Mouse (Mus musculus): ENCODE results near the gene Slc2a1. TPM values are rescaled to one million over a fixed set of nuclear protein-coding genes. Genes with fewer than 3 reads are reported as not detected.
A peak's percentile ranks its signal among the peaks of the same experiment; 100 is the strongest.

Gene Slc2a1
- polyA plus RNA-seq, 1 experiment from 2014 or later = 29.6 TPM

DNA sequence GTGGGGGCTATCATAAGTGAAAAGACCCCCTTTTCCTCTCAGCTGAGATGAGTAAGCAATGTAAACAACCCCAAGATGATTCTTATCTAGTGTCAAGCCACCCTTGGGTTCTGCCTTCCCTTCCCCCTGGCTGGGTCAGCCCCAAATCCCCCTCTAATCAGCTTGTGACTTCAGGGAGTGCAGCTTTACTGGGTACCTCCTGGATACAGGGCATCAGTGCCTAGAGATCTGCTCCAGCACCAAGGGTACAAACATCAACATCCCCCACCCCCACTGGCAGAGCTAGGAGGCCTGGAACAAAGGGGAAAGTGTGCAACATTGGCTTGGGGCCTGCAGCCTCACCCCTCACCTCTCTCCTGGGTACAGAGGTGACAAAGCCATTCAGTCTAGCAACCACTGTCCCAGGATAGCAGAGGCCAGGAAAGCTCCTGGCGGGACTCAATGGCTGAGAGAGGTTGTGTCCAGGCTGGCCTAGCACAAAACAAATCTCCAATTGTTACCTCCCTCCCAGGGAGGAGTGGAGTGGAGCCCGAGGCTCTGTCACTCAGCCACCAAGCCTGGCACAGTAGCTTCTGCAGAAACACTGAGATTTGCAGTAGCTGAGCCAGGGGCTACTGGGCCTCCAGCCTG is 3.9 kb downstream of the Slc2a1 start:
- Histone ChIP-seq H3K4me2 (ENCODE audit: low read depth, low read length) (peak overlapping the region; percentile 92; the same call in 1 of the 2 replicates), H3K9ac (replicated peaks) (0 out of 2 replicates have a peak overlapping the region, but pooled peaks have one; percentile 2), H3K4me3 (ENCODE audit: low read depth, low read length) (peak overlapping the region; percentile 95; the same call in 1 of the 2 replicates), H3K9me3 (ENCODE audit: low read length) (no peaks in the 10 kb centered on the region), H3K36me3 (replicated peaks; ENCODE audit: insufficient read depth, low read length) (peaks cover 19% of the 10 kb centered on the region), H3K27me3 (ENCODE audit: insufficient read depth, low read length) (no peaks in the 10 kb centered on the region), H3K4me1 (ENCODE audit: insufficient read depth) (peaks cover 66% of the 10 kb centered on the region), H3K27ac (ENCODE audit: low read depth) (no peak overlapping the region)
- ATAC-seq = no peak
- TF ChIP-seq EP300 (IDR thresholded peaks at IDR 0.05; ENCODE audit: low read depth) (no peak), CTCF (IDR thresholded peaks at IDR 0.05; ENCODE audit: low read depth) (no peak)
- 65% methylated on average over 2 of the region's 2 CpGs for WGBS (ENCODE audit: insufficient replicate concordance)
- no peak for DNase-seq

DNA sequence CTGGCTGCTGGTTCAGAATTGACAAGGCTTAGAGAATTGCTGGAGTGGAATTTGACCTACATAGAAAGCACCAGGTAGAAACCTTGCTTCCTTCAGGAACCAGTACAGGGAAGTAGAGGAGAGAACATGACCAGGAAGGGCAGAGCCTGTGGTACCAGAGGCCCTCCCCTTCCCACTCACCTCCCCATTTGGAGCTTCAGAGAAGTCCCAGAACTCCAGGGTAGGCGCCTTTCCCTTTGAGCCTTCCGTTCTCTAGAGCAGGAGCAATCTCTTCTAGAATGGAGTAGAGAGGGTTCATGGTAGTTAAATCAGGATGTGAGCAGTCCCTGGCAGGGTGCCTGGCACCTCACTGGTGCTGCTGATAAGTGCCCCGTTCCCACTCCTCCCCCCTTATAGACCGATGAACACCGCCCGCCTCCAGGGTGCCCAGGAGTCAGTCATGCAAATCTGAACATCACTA is 7.1 kb downstream of the Slc2a1 start:
- DNase-seq = peak; percentile 67
- no peak for TF ChIP-seq CTCF (IDR thresholded peaks at IDR 0.05; ENCODE audit: low read depth)
- TF ChIP-seq EP300 (IDR thresholded peaks at IDR 0.05; ENCODE audit: low read depth) = peak; percentile 60; the same call in 1 of the 2 replicates
- 44% methylated on average over 6 of the region's 6 CpGs for WGBS (ENCODE audit: insufficient replicate concordance)
- Histone ChIP-seq H3K9me3 (ENCODE audit: low read length) (no peaks in the 10 kb centered on the region), H3K27me3 (ENCODE audit: insufficient read depth, low read length) (no peaks in the 10 kb centered on the region), H3K4me1 (ENCODE audit: insufficient read depth) (peaks cover 72% of the 10 kb centered on the region), H3K36me3 (replicated peaks; ENCODE audit: insufficient read depth, low read length) (peaks cover 32% of the 10 kb centered on the region), H3K9ac (replicated peaks) (peak overlapping the region; percentile 18; the same call in 1 of the 2 replicates), H3K4me3 (ENCODE audit: low read depth, low read length) (no peak overlapping the region), H3K4me2 (ENCODE audit: low read depth, low read length) (0 out of 2 replicates have a peak overlapping the region, but pooled peaks have one; percentile 9), H3K27ac (ENCODE audit: low read depth) (peak overlapping the region; percentile 83)
- peak; percentile 46 for ATAC-seq

DNA sequence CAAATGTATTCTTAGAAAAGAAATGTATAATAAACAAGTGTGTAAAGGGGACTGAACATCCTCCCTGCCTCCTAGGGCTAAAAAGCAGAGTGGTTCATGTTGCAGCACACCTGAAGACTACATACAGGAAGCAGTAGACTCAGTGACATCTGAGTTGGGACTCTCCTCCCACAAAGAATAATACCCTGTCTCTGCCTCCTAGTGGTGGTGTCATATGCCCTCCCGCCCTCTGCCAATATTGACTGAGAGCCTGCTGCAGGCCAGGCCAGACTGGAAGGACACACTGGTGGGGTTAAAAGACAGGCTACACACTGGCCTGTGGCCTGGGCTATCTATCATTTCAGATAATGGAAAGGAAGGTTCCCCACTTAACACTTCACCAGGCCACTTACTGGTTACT is 7.8 kb downstream of the Slc2a1 start:
- ATAC-seq = peak; percentile 74
- H3K4me2 ChIP-seq (ENCODE audit: low read depth, low read length) = no peak overlapping the region
- H3K9me3 ChIP-seq (ENCODE audit: low read length) = no peaks in the 10 kb centered on the region
- peaks cover 73% of the 10 kb centered on the region for H3K4me1 ChIP-seq (ENCODE audit: insufficient read depth)
- no peak overlapping the region; the same call in 1 of the 2 replicates for H3K9ac ChIP-seq (replicated peaks)
- peak; percentile 59 for DNase-seq
- TF ChIP-seq CTCF (IDR thresholded peaks at IDR 0.05; ENCODE audit: low read depth) (peak; percentile 61), EP300 (IDR thresholded peaks at IDR 0.05; ENCODE audit: low read depth) (no peak)
- peak overlapping the region; percentile 83 for H3K27ac ChIP-seq (ENCODE audit: low read depth)
- no peak overlapping the region for H3K4me3 ChIP-seq (ENCODE audit: low read depth, low read length)
- 59% methylated on average over 1 of the region's 1 CpGs for WGBS (ENCODE audit: insufficient replicate concordance)
- peaks cover 37% of the 10 kb centered on the region for H3K36me3 ChIP-seq (replicated peaks; ENCODE audit: insufficient read depth, low read length)
- no peaks in the 10 kb centered on the region for H3K27me3 ChIP-seq (ENCODE audit: insufficient read depth, low read length)

DNA sequence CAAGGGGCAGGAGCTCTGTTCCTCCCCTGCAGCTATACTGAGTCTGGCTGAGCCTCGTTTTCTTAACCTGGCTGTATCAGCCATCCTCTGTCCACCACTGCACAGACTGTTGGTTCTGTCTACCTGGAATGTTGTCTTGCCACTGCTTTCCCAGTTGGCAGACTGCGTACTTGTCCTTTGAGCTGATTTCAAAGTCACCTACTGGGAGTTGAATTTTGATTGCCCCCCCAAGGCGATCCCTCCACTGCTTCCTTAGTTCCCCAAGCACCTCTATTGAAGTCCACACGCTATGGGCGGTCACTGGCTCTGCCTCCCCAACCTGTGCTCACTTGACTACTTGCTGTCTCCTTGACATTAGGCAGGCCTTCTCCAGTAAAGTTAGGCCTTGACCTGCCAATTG is 9.1 kb downstream of the Slc2a1 start:
- ATAC-seq (no peak), DNase-seq (no peak)
- Histone ChIP-seq H3K9me3 (ENCODE audit: low read length) (no peaks in the 10 kb centered on the region), H3K36me3 (replicated peaks; ENCODE audit: insufficient read depth, low read length) (peaks cover 49% of the 10 kb centered on the region), H3K27me3 (ENCODE audit: insufficient read depth, low read length) (no peaks in the 10 kb centered on the region), H3K4me2 (ENCODE audit: low read depth, low read length) (no peak overlapping the region), H3K27ac (ENCODE audit: low read depth) (peak overlapping the region; percentile 83), H3K9ac (replicated peaks) (no peak overlapping the region), H3K4me1 (ENCODE audit: insufficient read depth) (peaks cover 67% of the 10 kb centered on the region), H3K4me3 (ENCODE audit: low read depth, low read length) (no peak overlapping the region)
- 81% methylated on average over 5 of the region's 5 CpGs for WGBS (ENCODE audit: insufficient replicate concordance)
- TF ChIP-seq CTCF (IDR thresholded peaks at IDR 0.05; ENCODE audit: low read depth) = no peak
- no peak for TF ChIP-seq EP300 (IDR thresholded peaks at IDR 0.05; ENCODE audit: low read depth)

DNA sequence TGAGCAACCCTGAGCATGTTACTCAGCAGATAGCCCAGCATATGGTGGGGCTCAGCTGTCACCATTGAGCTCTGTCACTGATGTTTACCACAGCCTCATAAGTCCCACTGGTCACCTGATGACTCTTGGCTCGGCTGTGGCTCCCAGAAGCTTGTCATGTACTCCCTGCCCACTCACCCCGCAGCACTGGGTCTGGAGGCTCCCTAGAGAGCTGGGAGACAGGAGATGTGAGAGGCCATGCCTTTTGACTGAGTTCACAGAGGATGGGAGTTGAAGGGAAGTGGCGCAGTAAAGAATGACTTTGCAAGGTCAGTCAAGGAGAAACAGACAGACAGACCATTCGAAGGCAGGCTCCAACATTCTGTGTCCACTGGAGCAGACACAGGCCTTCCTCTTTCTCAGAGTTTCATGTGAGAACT is 10.2 kb downstream of the Slc2a1 start:
- H3K4me1 ChIP-seq (ENCODE audit: insufficient read depth) = peaks cover 65% of the 10 kb centered on the region
- no peak for DNase-seq
- peak; percentile 22; the same call in 1 of the 2 replicates for ATAC-seq
- H3K9me3 ChIP-seq (ENCODE audit: low read length) = no peaks in the 10 kb centered on the region
- WGBS (ENCODE audit: insufficient replicate concordance) = 37% methylated on average over 4 of the region's 4 CpGs
- no peak overlapping the region for H3K9ac ChIP-seq (replicated peaks)
- H3K27me3 ChIP-seq (ENCODE audit: insufficient read depth, low read length) = no peaks in the 10 kb centered on the region
- H3K4me3 ChIP-seq (ENCODE audit: low read depth, low read length) = no peak overlapping the region
- peak overlapping the region; percentile 22; the same call in 1 of the 2 replicates for H3K4me2 ChIP-seq (ENCODE audit: low read depth, low read length)
- no peak for TF ChIP-seq CTCF (IDR thresholded peaks at IDR 0.05; ENCODE audit: low read depth)
- TF ChIP-seq EP300 (IDR thresholded peaks at IDR 0.05; ENCODE audit: low read depth) = no peak
- H3K36me3 ChIP-seq (replicated peaks; ENCODE audit: insufficient read depth, low read length) = peaks cover 54% of the 10 kb centered on the region
- H3K27ac ChIP-seq (ENCODE audit: low read depth) = peak overlapping the region; percentile 83

DNA sequence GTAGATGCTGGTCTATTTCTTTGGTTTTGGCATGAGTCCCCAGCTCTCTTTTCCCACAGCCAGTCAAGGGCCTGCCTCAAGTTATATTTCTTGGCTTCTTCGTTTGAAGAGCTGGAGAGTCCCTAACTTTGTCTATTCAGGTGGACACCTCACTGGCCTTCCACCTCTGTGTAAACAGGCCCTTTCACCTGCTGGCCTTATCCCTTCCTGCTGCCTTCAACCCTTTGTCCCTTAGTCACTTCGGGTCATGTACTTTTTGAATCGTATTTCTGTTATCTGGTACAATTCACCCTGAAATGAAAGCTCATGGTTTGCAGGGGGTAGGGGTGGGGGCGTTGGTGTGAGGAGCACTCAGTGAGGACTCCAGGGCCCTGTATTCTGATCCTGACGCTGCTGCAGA is 10.8 kb downstream of the Slc2a1 start:
- ATAC-seq (no peak), DNase-seq (no peak)
- no peak for TF ChIP-seq CTCF (IDR thresholded peaks at IDR 0.05; ENCODE audit: low read depth)
- TF ChIP-seq EP300 (IDR thresholded peaks at IDR 0.05; ENCODE audit: low read depth) = no peak
- Histone ChIP-seq H3K4me2 (ENCODE audit: low read depth, low read length) (no peak overlapping the region), H3K9me3 (ENCODE audit: low read length) (no peaks in the 10 kb centered on the region), H3K4me3 (ENCODE audit: low read depth, low read length) (no peak overlapping the region), H3K27ac (ENCODE audit: low read depth) (peak overlapping the region; percentile 83), H3K9ac (replicated peaks) (no peak overlapping the region), H3K27me3 (ENCODE audit: insufficient read depth, low read length) (no peaks in the 10 kb centered on the region), H3K36me3 (replicated peaks; ENCODE audit: insufficient read depth, low read length) (peaks cover 56% of the 10 kb centered on the region), H3K4me1 (ENCODE audit: insufficient read depth) (peaks cover 70% of the 10 kb centered on the region)
- WGBS (ENCODE audit: insufficient replicate concordance) = 52% methylated on average over 5 of the region's 5 CpGs

Measured in liver, postnatal 0 days (tissue).